Mouse (Mus musculus): ENCODE data around the gene Brdt. TPM values are rescaled to one million over a fixed set of nuclear protein-coding genes. Genes with fewer than 3 reads are reported as not detected.
A peak's percentile ranks its signal among the peaks of the same experiment; 100 is the strongest.

Brdt gene
- 1 to 10 TPM in 1 of 2 experiments, under 1 TPM in 1; 0.91 to 1.3 TPM for polyA plus RNA-seq (2017; shearing (Covaris generic))

- ATAC-seq = no peak
Observed at GRCm38 (mm10) chr5:107330916-107331421, at the start of gene Brdt. Gene Brdt, plus strand, starts transcription at chr5:107331159.

GRCm38 (mm10) chr5:107282561-107283307 is 48.2 kb upstream of the Brdt start:
- peak; percentile 18 for ATAC-seq

GRCm38 (mm10) chr5:107283935-107284524 is 46.9 kb upstream of the Brdt start:
- ATAC-seq = no peak

- no peak for ATAC-seq
Observed at GRCm38 (mm10) chr5:107285563-107285962, 45.4 kb upstream of the Brdt start.

- peak; percentile 47 for ATAC-seq
Observed at GRCm38 (mm10) chr5:107287254-107287907, 43.6 kb upstream of the Brdt start.

- ATAC-seq = no peak
Observed at GRCm38 (mm10) chr5:107287908-107288267, 43.1 kb upstream of the Brdt start.

GRCm38 (mm10) chr5:107288427-107289233 is 42.3 kb upstream of the Brdt start:
- ATAC-seq = peak; percentile 38

GRCm38 (mm10) chr5:107289234-107289764 is 41.7 kb upstream of the Brdt start, which contains the start of gene Tgfbr3:
Gene Tgfbr3, minus strand, starts transcription at chr5:107289629.
- peak; percentile 74 for ATAC-seq

GRCm38 (mm10) chr5:107289986-107290385 is 41.0 kb upstream of the Brdt start:
- no peak for ATAC-seq

- ATAC-seq = no peak
Observed at GRCm38 (mm10) chr5:107294041-107294440, 36.9 kb upstream of the Brdt start.

GRCm38 (mm10) chr5:107295061-107295816 is 35.7 kb upstream of the Brdt start:
- ATAC-seq = peak; percentile 66

GRCm38 (mm10) chr5:107295817-107296511 is 35.0 kb upstream of the Brdt start:
- ATAC-seq = no peak

GRCm38 (mm10) chr5:107296512-107297322 is 34.2 kb upstream of the Brdt start:
- no peak for ATAC-seq

GRCm38 (mm10) chr5:107298854-107299253 is 32.1 kb upstream of the Brdt start:
- no peak for ATAC-seq

- peak; percentile 74 for ATAC-seq
Observed at GRCm38 (mm10) chr5:107303350-107303861, 27.6 kb upstream of the Brdt start.

- ATAC-seq = no peak
Observed at GRCm38 (mm10) chr5:107304117-107304825, 26.7 kb upstream of the Brdt start.

GRCm38 (mm10) chr5:107307432-107307831 is 23.5 kb upstream of the Brdt start:
- ATAC-seq = no peak

- no peak for ATAC-seq
Observed at GRCm38 (mm10) chr5:107317141-107317540, 13.8 kb upstream of the Brdt start.

GRCm38 (mm10) chr5:107320703-107321102 is 10.3 kb upstream of the Brdt start:
- peak; percentile 57 for ATAC-seq

Data from CD4-positive, CD25-positive, alpha-beta regulatory T cell, adult 4 months (primary cell).